Mouse (Mus musculus) neural tube, embryonic 11.5 days (tissue): Measurements from ENCODE around the gene Alox5ap. TPM values are rescaled to one million over a fixed set of nuclear protein-coding genes. Genes with fewer than 3 reads are reported as not detected.

Experiments used
- ATAC-seq: fragments of 200-750 bp; cut with Nextera tagmentation; 2 replicates; pipeline ENCODE4 v1.8.0; 2017; ENCODE audit warnings: moderate number of reproducible peaks, mild to moderate bottlenecking, moderate TSS enrichment, moderate library complexity; ENCODE audit not compliant: insufficient read depth, low FRiP score, low TSS enrichment
- DNase-seq: peaks from one replicate; pipeline ENCODE4 v3.0.0-alpha.2; 2015; ENCODE audit warnings: low spot score
- H3K27ac ChIP-seq: fragments of 300-500 bp; sonication (generic); 2 replicates; pipeline ENCODE4 v1.5.1; 2014; ENCODE audit warnings: low read depth, mild to moderate bottlenecking, low read length
- H3K27me3 ChIP-seq: fragments of 300-500 bp; sonication (generic); 2 replicates; pipeline ENCODE4 v1.6.1; 2014; ENCODE audit warnings: mild to moderate bottlenecking, low read length, mixed read lengths; ENCODE audit not compliant: control insufficient read depth, insufficient read depth
- H3K36me3 ChIP-seq: fragments of 300-500 bp; sonication (generic); 2 replicates; pipeline ENCODE4 v1.6.1; 2014; ENCODE audit warnings: mild to moderate bottlenecking, low read length, moderate library complexity, mixed read lengths; ENCODE audit not compliant: control insufficient read depth, insufficient read depth
- H3K4me1 ChIP-seq: fragments of 300-500 bp; sonication (generic); 2 replicates; pipeline ENCODE4 v1.6.1; 2014; ENCODE audit warnings: low read length, mixed read lengths; ENCODE audit not compliant: control insufficient read depth, insufficient read depth
- H3K4me2 ChIP-seq: fragments of 300-500 bp; sonication (generic); 2 replicates; pipeline ENCODE4 v1.6.1; 2014; ENCODE audit warnings: low read depth, mild to moderate bottlenecking, moderate library complexity
- H3K4me3 ChIP-seq: fragments of 300-500 bp; sonication (generic); 2 replicates; pipeline ENCODE4 v1.5.1; 2014; ENCODE audit warnings: low read depth, low read length
- H3K9ac ChIP-seq: fragments of 300-500 bp; sonication (generic); 2 replicates; pipeline ENCODE4 v1.6.1; 2014; ENCODE audit warnings: mild to moderate bottlenecking, low read length
- H3K9me3 ChIP-seq: fragments of 300-500 bp; sonication (generic); 2 replicates; pipeline ENCODE4 v1.6.1; 2016; ENCODE audit warnings: low read length; ENCODE audit not compliant: control insufficient read depth
- WGBS: fragments of 180-500 bp; shearing (Covaris S2); extraction: QIAGEN DNeasy Blood & Tissue Kit; methylation state at CpG from one replicate; pipeline ENCODE4 v1.1.7; 2014; 5-methylcytosine and 5-hydroxymethylcytosine counted together
- polyA plus RNA-seq: library from polyadenylated mRNA; unstranded; fragments of >200 nt; fragmentation: Nextera tagmentation; extraction: Ambion mirVana; gene quantifications from 2 replicates; pipeline ENCODE4 v1.2.1, GENCODE M21; 2014

The Alox5ap gene
- 6.0 and 6.6 TPM in 2 replicates for polyA plus RNA-seq

GRCm38 (mm10) chr5:149264405-149264804 is at the start of gene Alox5ap:
Alox5ap (plus strand) TSS chr5:149264767.
- H3K4me1 ChIP-seq = no peaks in the 10 kb centered on the region
- H3K4me3 ChIP-seq = no peak within 1 kb of the TSS
- H3K4me2 ChIP-seq = no peak within 1 kb of the TSS
- ATAC-seq = no peak
- no peak within 1 kb of the TSS for H3K27ac ChIP-seq
- no peak for DNase-seq
- H3K9me3 ChIP-seq = 0 out of 2 replicates have a peak, but pooled peaks cover 4% of the 10 kb centered on the region
- H3K9ac ChIP-seq = no peak within 1 kb of the TSS
- H3K36me3 ChIP-seq = no peaks in the 10 kb centered on the region; the same call in 1 of the 2 replicates
- 61% methylated on average over 4 of the region's 4 CpGs for WGBS
- no peaks in the 10 kb centered on the region for H3K27me3 ChIP-seq

- WGBS = 97% methylated on average over 7 of the region's 7 CpGs
- Histone ChIP-seq H3K27me3 (no peaks in the 10 kb centered on the region), H3K27ac (no peak overlapping the region), H3K4me1 (no peaks in the 10 kb centered on the region), H3K4me2 (no peak overlapping the region), H3K9ac (no peak overlapping the region), H3K4me3 (no peak overlapping the region), H3K9me3 (no peaks in the 10 kb centered on the region), H3K36me3 (peaks cover 30% of the 10 kb centered on the region)
- ATAC-seq (no peak), DNase-seq (no peak)
Observed at GRCm38 (mm10) chr5:149215540-149215939, 49.0 kb upstream of the Alox5ap start.

- Histone ChIP-seq H3K4me2 (no peak overlapping the region), H3K9ac (no peak overlapping the region), H3K4me3 (no peak overlapping the region), H3K36me3 (peaks cover 26% of the 10 kb centered on the region), H3K4me1 (no peaks in the 10 kb centered on the region), H3K9me3 (no peaks in the 10 kb centered on the region), H3K27ac (no peak overlapping the region), H3K27me3 (no peaks in the 10 kb centered on the region)
- DNase-seq = no peak
- 80% methylated on average over 6 of the region's 6 CpGs for WGBS
- ATAC-seq = no peak
Observed at GRCm38 (mm10) chr5:149217524-149218357, 46.8 kb upstream of the Alox5ap start.

GRCm38 (mm10) chr5:149219493-149219892 is 45.1 kb upstream of the Alox5ap start:
- no peak for ATAC-seq
- no peak overlapping the region for H3K4me2 ChIP-seq
- no peak overlapping the region for H3K4me3 ChIP-seq
- no peak overlapping the region for H3K27ac ChIP-seq
- H3K9ac ChIP-seq = no peak overlapping the region
- peaks cover 13% of the 10 kb centered on the region for H3K36me3 ChIP-seq
- H3K27me3 ChIP-seq = no peaks in the 10 kb centered on the region
- WGBS = 86% methylated on average over 3 of the region's 3 CpGs
- no peaks in the 10 kb centered on the region for H3K9me3 ChIP-seq
- DNase-seq = no peak
- 0 out of 2 replicates have a peak, but pooled peaks cover 1% of the 10 kb centered on the region for H3K4me1 ChIP-seq

- no peaks in the 10 kb centered on the region for H3K27me3 ChIP-seq
- no peak overlapping the region for H3K27ac ChIP-seq
- DNase-seq (no peak), ATAC-seq (no peak)
- peaks cover 4% of the 10 kb centered on the region; the same call in 1 of the 2 replicates for H3K4me1 ChIP-seq
- no peak overlapping the region for H3K4me2 ChIP-seq
- no peaks in the 10 kb centered on the region for H3K9me3 ChIP-seq
- H3K4me3 ChIP-seq = no peak overlapping the region
- 0 out of 2 replicates have a peak, but pooled peaks cover 2% of the 10 kb centered on the region for H3K36me3 ChIP-seq
- H3K9ac ChIP-seq = no peak overlapping the region
- 83% methylated on average over 4 of the region's 4 CpGs for WGBS
Observed at GRCm38 (mm10) chr5:149221355-149221754, 43.2 kb upstream of the Alox5ap start.

GRCm38 (mm10) chr5:149224666-149225065 is 39.9 kb upstream of the Alox5ap start:
- peaks cover 4% of the 10 kb centered on the region; the same call in 1 of the 2 replicates for H3K4me1 ChIP-seq
- WGBS = 25% methylated on average over 7 of the region's 7 CpGs

GRCm38 (mm10) chr5:149228700-149229618 is 35.6 kb upstream of the Alox5ap start:
- peak overlapping the region; percentile 33 for H3K4me2 ChIP-seq
- H3K9ac ChIP-seq = peak overlapping the region; percentile 20
- peak overlapping the region; percentile 63 for H3K27ac ChIP-seq
- WGBS = 3% methylated on average over 55 of the region's 55 CpGs
- H3K4me3 ChIP-seq = peak overlapping the region; percentile 47
- H3K9me3 ChIP-seq = no peaks in the 10 kb centered on the region
- peaks cover 4% of the 10 kb centered on the region; the same call in 1 of the 2 replicates for H3K4me1 ChIP-seq
- DNase-seq (peak; percentile 99), ATAC-seq (peak; percentile 99)
- no peaks in the 10 kb centered on the region for H3K36me3 ChIP-seq
- no peaks in the 10 kb centered on the region for H3K27me3 ChIP-seq

More at GRCm38 (mm10) chr5:149224666-149225065, 39.9 kb upstream of the Alox5ap start:
- H3K27ac ChIP-seq = no peak overlapping the region
- DNase-seq = no peak
- no peak for ATAC-seq
- H3K9ac ChIP-seq = no peak overlapping the region
- no peaks in the 10 kb centered on the region for H3K27me3 ChIP-seq
- H3K4me3 ChIP-seq = no peak overlapping the region
- H3K36me3 ChIP-seq = no peaks in the 10 kb centered on the region
- no peaks in the 10 kb centered on the region for H3K9me3 ChIP-seq
- no peak overlapping the region for H3K4me2 ChIP-seq

GRCm38 (mm10) chr5:149229619-149230339 is 34.8 kb upstream of the Alox5ap start:
- Histone ChIP-seq H3K4me1 (no peaks in the 10 kb centered on the region; the same call in 1 of the 2 replicates), H3K4me3 (peak overlapping the region; percentile 47), H3K9ac (peak overlapping the region; percentile 20), H3K27me3 (no peaks in the 10 kb centered on the region), H3K9me3 (no peaks in the 10 kb centered on the region), H3K4me2 (peak overlapping the region; percentile 33), H3K27ac (peak overlapping the region; percentile 63), H3K36me3 (no peaks in the 10 kb centered on the region)
- ATAC-seq (peak; percentile 14), DNase-seq (no peak)
- 68% methylated on average over 18 of the region's 18 CpGs for WGBS
